Mouse (Mus musculus) left cerebral cortex, postnatal 10 days (tissue): ENCODE results near the gene Rmnd5b. TPM values are rescaled to one million over a fixed set of nuclear protein-coding genes. Genes with fewer than 3 reads are reported as not detected.

Experiments
- DNase-seq, 2 experiments: peaks; one replicate each; pipeline ENCODE4 v3.0.0; 2021 to 2022; ENCODE audit warnings: low spot score in 2 of 2, mixed read lengths in 1 of 2; ENCODE audit errors: extremely low spot score in 1 of 2
- intact Hi-C: fragments of 180-260 bp; cut with DNase I; formaldehyde crosslinking; loops from one replicate; pipeline ENCODE4 v1.15.1; 2025
- total RNA-seq, 2 experiments: library from RNA; stranded (reverse); gene quantifications; 2 replicates each; pipeline ENCODE4 v1.2.3; 2021

Gene Rmnd5b
- total RNA-seq, 2 experiments from 2014 or later: 46.6 to 49.8 TPM

DNA sequence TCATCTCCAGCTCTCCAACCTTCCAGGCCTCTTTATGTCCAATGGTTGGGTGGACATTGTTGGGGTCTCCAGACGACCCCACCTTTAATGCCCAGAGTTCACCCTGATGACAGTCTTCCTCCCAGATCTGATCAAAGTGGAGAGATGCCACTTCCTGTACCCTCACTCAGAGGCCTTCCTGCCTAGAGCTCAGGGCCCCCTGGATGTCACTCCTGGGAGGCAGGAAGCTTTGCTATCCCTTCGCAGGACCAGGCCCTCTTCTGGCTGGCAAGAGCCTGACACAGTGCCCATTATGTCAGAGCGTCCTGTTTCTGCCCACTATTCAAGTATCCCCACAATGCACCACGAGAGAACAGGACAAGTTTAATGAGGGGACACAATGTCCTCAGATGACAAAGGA lies 56.7 kb downstream of the Rmnd5b start:
- no peak for DNase-seq
- intact Hi-C loops: no loop called here

DNA sequence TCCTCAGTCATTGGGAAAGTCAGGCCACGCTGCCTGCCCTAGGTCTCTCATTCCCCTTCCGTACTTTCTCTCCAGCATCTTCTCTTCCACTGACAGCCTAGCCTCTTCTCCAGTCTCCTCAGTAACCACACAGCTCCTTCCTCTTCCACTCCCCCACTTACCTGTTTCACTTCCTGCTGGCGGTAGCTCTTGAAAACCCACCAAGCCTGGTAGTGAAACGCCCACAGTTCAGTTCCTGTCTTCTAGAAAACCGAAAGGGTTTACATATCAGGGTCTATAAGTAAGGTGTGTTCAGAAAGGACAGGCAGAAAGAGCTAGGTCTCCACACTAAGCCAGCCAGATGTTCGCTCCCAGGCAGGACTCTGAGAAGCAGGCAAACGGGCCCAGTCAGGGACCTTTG lies 58.1 kb downstream of the Rmnd5b start:
- DNase-seq: no peak
- intact Hi-C loops: no loop called here

DNA sequence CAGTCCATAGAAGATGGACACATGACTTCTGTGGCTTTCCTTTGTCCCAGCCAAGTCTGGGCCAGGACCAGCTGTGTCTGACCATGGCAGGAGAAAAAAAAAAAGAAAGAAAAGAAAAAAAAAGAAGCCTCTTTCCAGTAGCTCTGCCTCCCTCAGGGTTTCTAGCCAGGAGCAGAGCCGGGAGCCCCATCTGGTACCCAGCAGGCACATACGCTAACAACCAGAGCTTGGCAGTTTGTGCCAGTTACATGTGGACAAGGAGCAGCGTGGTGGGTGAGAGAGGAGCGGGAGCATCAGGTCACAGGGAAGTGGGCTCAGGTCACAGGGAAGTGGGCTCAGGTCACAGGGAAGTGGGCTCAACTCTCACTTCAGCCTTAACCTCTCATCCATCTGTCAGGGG lies 59.2 kb downstream of the Rmnd5b start:
- intact Hi-C loops: no loop called here
- DNase-seq: no peak

Other genes starting within 250 kb of the Rmnd5b start
- 1 to 10 TPM; 6.4 to 7.1 TPM for gene Phykpl, start 51.1 kb downstream of the Rmnd5b start, total RNA-seq
- 100 to 1,000 TPM; 182 to 186 TPM for gene Hnrnpab, start 29.0 kb downstream of the Rmnd5b start, total RNA-seq
- gene Nhp2, start 16.2 kb downstream of the Rmnd5b start, total RNA-seq: 10 to 100 TPM; 51.1 to 51.4 TPM
- gene N4bp3, start 14.9 kb upstream of the Rmnd5b start, total RNA-seq: 10 to 100 TPM; 12.8 to 14.0 TPM
- under 1 TPM; 0.86 to 0.97 TPM for gene D930048N14Rik, start 15.1 kb upstream of the Rmnd5b start, total RNA-seq
- 10 to 100 TPM; 29.1 to 29.9 TPM for gene 0610009B22Rik, start 53.0 kb upstream of the Rmnd5b start, total RNA-seq
- gene Sec24a, start 127.7 kb upstream of the Rmnd5b start, total RNA-seq: 10 to 100 TPM; 24.4 to 25.8 TPM
- gene Sar1b, start 127.8 kb upstream of the Rmnd5b start, total RNA-seq: 10 to 100 TPM; 79.6 to 80.6 TPM
- gene Jade2, start 221.8 kb upstream of the Rmnd5b start, total RNA-seq: 1 to 10 TPM; 6.7 to 8.2 TPM